Mouse (Mus musculus) left cerebral cortex, adult 11 months (tissue): Measurements from ENCODE around the gene Ddx11.
A peak's percentile ranks its signal among the peaks of the same experiment; 100 is the strongest.

Source experiments
- DNase-seq: peaks from one replicate; pipeline ENCODE4 v3.0.0; 2022; ENCODE audit warnings: low spot score

Ddx11 gene

DNA sequence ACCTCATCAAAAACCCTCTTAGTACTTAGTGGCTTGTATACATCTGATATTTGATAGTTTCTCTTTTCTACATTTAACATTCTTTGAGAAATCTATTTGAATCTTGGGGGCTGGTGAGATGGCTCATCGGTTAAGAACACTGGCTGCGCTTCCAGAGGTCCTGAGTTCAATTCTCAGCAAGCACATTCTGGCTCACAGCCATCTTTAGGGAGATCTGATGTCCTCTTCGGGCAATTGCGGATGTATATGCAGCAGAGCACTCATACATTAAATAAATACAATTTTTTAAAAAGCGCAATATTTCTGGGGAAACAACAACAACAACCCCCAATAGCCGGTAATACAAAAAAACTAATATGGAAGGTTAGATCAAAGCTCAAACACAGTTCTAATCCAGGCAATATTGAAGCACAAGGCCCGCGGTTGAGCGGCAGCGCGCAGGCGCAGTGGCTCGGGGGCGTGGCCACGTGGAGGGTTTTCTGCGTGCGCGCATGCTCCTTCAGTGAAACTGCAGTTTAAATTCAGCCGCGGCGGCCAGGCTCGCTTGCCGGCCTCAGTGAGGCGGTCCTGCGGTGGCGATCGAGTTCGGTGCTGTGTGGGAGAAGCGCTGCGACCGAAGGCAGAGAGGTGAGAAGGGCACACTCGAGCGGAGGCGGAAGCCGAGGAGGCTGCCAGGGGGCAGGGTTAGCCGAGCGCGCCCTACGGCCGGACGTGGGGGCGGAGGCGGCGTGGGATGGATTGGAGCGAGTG is at the start of gene Ddx11:
Gene Ddx11 (plus strand): TSS at position 455 of the 750 bp plus-strand sequence.
- DNase-seq = peak; percentile 84

DNA sequence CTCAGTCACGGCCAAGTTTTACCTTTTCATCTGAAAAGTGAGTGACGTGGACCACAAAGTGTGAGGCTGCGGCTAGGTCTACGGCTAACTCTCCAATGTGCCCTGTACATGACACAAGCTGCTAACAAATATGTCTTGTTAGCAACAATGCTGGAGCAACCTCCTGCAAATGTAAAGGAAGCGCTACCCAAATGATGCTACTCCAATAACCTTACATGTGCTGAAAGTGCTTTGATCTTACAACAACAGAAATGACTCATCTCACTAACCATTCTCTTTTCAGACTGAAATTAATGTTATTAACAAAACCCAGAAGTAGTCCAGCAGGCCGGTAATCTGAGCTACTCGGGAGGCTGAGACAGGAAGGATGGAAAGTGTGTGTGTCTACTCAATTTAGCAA is 49.3 kb upstream of the Ddx11 start:
- DNase-seq = no peak

DNA sequence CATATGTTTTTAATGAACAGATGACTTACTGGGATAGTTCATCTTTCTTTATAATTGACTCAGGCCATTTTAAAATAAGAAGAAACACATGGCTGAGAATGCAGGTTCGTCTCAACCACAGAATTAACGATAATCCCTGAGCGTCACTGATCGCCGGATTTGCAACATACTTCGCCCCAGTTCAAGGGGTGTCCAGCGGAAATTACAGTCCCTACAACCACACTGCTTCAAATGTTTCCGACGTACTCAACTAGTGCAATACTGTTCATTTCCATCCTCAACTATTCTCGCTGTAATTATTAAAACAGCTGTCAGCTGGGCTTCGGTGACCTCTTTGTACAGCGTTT is 47.5 kb upstream of the Ddx11 start:
- no peak for DNase-seq

DNA sequence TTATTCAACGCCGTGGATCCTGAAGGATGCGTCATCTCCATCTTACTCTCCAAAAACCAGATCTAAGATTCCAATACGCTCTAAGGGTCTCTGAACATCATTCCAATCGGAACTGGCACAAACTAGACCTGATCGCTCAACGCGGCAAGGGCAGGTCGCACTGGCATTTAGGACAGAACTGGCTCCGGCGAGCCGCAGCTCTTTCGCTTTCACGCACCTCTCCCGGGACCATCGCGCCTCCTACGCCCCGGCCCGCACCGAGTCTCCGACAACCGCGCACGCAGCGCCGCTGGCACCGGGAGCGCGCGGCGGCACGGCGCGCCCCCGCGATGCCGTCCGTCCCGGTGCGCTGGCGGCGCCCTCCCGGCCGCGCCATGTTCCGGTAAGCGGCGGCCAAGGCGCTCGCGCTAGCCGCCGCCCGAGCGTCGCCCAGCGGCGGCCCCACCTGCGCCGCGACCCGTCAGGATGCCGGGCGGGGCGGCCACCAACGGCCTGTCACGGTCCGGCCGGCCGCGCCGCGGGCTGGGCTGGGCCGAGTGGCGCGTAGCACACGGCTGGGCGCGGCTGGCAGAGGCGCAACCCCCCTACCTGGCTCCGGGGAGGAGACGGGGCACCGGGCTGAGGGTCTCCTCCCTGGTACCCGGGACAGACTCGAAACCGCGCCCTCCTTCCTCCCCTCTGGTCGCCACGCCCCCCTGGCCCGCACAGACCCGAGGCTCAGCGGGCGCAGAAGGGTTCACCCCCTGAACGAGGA is 47.0 kb upstream of the Ddx11 start:
- no peak for DNase-seq

DNA sequence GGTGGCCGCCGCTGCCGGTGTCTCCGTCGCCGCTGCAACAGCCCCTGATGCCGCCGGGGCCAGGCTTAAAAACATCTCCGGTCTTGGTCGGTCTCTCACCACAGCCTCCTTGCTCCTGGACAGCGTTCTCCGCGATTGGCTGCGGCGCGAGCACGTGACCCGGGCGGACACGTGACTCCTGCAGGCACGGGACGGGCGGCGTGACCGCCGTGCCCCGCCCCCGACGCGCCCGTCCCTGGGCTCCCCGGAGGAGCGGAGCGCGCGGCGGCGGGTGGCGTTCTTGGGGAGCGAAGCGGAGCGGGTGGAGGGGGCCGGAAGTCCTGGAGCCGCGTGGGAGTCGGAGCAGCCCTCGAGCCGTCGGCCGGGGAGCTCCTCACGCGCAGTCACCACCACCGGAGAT is 46.4 kb upstream of the Ddx11 start, which contains the start of gene Ankrd12:
Gene Ankrd12 (minus strand): TSS at position 156 of the 400 bp plus-strand sequence.
- DNase-seq = peak; percentile 92

DNA sequence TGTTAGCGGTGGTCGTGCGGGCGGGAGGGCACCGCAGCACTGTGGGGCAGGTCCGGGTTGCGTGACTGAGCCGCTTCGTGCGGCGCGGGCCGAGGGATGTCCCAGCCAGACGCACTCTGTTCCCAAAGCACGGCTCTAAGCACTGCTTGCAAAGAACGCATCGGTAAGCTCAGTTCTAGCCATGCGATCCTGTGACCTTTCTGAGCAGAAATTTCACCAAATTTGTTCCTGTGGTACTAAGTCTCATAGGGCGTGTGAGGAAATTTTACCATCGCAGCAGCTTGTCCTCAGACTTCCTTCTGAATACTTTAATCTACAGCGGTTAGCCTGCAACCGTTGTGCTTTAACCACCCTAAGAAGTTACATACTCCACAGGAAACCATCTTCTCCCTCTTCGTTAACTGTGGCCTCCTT is 45.9 kb upstream of the Ddx11 start:
- DNase-seq = no peak

DNA sequence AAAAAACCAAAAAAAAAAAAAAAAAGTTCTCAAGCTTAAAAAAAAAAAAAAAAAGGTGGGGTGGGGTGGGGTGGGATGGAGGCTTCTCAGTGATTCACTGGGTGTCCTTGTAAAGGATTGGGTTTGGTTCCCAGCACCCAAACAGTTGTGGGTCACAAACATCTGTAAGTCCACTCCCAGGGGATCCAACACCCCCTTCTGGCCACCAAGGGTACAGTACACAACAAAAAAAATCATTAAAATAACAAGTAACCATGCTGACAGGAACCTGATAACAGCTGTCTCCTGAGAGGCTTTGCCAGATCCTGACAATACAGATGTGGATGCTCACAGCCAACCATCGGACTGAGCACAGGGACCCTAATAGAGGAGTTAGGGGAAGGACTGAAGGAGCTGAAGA is 38.8 kb upstream of the Ddx11 start:
- no peak for DNase-seq

DNA sequence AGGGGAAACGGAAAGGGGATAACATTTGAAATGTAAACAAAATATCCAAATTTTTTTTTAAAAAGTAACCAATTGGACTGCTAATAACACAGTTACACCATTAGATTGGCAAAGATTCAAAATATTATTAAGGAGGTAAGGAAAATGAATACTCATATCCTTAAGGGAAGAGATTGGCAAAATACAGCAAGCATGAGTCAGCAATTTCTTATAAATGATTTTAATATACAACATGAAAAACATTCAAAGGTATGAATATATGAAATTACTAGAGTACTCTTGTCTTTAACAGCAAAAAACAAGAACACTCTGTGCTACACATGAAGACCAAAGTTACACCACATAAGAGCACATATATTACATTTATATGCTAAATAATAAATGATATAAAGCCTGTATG is 38.3 kb upstream of the Ddx11 start:
- DNase-seq = no peak

DNA sequence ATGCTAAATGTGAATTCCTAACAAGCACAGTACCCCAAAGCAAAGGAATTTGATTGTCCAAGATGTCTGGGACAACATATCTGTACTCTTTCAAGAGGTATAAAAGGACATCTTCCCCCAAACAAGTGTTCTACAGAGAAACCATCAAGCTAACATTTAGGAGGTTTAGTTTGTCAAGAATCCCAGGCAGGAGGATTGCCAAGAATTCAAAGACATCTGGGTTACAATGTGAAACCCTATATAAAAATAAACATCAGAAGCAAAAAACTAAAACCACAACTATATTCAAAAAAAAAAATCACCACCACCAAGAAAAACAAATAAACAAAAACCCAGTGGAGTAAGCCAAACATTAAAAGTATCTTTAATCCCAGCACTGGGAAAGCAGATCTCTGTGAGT is 33.1 kb upstream of the Ddx11 start:
- no peak for DNase-seq

DNA sequence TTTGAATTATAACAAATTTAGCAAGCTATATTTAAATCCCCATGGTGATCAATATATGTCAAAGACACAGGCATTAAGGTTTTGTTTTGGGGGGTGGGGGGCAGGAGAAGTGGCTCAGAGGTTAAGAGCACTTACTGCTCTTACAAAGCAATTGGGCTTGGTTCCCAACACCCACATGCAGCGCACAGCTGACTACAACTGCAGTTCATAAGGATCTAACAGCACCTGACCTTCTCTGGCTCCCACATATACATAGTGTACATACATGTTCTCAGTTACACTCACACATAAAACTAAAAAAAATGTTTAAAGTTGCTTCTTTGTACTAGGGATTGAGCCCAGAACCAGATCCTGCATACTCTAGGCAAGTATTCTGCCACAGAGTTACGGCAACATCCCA is 31.9 kb upstream of the Ddx11 start:
- DNase-seq = no peak

DNA sequence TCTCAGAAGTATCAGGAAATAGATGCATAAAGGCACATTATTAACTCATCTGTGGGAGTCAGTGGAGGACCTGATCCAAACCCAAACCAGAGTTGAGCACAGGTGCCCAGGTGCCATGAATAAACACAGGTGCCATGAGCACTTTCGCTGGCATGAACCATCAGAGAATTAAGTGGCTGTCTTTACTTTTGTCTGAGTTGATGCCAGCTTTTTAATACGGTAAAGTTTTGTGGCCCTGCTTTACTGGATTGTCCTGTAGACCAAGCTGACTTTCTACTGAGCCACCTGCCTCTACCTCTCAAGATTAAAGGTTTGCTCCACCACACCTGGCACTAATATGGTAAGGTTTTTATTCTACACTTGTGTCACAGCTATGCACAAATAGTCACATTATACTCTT is 31.3 kb upstream of the Ddx11 start:
- DNase-seq = no peak

DNA sequence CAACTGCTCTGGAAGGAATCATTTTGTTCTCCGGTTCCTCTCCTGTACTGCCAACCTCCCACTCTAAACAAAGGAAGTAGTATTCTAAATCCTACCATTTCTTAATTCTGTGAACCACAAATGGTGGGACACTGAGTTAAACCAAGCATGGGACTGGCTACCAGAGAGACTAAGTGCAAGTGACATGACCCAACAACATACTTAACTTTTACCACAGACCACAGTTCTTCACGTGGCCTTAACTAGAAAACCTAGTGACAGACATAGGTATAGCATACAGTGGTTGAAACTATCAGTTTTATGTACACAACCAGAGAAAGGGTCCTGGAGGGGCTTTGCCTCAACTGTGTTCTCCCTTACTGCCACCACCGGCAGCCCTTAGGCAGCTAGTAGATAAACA is 30.7 kb upstream of the Ddx11 start:
- no peak for DNase-seq

DNA sequence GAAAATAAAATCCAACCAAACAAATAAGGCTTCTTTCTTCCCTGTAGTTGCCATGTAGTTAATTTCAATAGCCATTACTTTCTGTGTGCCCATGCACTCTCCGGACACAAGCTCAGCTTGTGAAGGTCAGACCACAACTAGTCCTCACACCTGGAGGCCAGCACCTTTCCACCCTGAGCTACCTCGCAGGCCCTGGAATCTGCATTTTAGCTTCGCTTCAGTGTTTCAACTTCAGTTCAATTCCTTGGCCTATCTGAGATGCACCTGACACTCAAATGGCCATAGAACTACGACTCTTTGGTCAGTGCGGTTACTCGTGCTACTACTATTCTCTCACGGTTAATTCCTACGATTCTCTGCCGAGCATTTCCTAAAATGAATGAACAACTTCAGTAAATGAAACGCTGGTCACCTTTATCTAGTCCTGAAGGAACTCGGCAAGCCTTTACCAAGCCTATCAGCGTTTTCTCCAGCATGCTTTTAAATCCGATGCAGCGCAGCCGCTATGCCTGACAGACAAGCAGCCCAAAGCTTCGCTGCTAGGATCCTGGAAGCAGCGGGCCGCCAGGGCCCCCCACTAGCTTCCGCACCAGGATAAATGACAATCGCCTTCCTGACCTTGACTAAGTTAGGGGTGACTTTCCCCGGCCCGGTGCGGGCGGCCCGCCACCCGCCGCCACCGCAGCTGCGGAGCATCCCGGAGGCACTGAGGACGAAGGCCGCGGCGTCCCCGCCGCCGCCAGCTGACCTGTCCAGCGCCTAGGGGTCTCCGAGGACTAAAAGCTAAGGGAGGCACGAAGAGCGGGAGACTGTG is 22.5 kb upstream of the Ddx11 start:
- DNase-seq = no peak

DNA sequence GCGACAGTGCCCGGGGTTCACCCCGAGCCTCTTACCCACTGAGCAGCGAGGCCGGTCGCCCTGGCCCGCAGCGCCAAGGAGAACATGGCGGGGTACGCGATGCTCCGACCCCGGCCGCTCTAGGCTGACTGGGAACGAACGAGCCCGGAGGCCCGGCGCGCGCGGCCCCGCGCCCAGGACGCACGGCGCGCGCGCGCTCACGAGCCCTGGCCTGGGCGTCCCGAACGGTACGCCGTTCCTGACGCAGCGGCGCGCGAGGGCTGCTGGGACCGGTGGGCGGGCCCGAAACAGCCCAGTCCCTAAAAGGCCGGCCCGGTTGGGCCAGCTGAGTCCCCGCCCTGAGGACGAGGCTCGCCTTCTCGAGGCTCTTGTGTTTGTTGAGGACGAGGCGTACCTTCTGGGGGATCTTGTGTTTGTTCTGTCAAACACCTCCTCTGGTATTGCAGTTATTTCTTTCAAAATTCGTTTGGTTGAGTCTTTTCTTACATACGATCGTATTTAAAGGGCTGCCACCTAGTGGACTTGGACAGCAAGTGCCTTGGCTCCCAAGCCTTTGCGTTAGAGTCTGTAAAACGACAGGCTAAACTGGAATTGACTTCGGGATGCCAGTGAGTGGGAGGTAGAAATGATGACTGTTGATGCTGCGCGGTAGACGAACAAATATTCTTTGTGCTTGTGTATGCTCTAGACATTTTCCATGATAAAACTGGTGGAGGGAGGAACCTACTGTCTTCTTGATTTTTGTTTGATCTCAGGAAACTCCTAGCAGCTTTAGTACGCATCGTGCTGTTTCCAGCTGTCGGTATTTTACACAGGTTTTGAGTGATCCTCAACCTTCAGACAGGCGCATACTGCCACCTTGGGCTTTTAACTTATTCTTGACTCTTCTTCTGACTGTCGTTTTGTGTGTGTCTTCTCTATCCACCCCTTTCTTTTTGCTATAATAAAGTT is 21.7 kb upstream of the Ddx11 start, which contains the start of gene Ndufv2:
Gene Ndufv2 (minus strand): TSS at position 180 of the 951 bp plus-strand sequence.
- peak; percentile 81 for DNase-seq

DNA sequence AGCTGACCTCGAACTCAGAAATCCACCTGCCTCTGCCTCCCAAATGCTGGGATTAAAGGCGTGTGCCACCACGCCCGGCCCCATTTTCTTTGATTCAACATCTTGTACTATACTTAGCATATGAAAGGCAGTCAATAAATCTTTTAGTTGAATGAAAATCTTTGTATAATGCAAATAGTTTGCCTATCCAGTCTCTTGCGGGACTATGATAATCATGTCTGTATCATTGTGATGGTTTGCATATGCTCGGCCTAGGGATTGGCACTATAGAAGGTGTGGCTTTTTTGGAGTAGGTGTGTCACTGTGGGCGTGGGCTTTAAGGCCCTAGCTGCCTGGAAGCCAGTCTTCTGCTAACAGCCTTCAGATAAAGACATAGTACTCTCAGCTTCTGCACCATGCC is 19.2 kb upstream of the Ddx11 start:
- no peak for DNase-seq

DNA sequence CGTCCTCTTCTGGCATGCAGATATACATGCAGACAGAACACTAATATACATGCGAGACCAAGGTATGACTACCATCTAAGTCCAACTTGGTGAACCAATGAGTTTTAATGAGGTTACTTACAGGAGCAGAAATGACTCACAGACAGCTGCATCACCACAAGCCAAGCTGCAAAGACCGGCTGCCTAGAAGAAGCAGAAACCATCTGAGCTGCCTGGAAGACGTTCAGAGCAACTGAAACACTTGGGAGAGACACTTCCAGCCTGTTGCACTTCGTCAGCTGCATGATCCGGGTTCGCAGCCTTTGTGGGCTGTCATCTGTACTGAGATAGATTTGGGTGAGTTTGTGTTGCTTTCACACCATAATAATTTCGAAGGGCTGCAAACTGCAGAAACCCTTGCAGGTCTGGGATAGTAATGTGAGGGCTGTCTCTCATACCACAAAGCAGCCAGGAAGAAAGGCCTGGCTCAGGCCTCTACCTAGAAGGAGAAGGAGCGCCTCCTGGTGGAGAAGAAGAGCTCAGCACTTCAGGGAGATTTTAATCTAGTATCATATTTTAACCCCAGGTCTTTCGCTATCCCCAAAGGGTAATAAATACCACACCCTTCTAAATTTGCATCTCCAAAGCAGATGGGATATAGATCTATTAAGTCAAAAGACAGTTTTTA is 16.6 kb upstream of the Ddx11 start:
- no peak for DNase-seq

DNA sequence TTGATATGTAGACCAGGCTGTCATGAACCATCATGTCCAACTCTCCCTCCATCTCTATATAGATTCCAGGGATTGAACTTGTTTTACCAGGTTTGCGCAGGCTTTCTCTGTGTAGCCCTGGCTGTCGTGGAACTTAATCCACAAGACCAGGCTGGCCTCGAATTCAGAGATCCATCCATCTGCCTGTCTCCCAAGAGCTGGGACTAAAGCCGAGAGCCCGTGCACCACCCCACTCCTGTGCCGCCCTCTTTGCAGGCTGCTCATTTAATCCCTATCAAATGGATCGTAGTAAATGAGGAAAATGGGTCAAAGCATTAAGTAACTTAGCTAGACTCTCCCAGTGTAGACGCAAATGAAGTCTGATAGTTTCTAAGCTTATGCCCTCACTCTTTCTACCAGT is 15.9 kb upstream of the Ddx11 start:
- no peak for DNase-seq

DNA sequence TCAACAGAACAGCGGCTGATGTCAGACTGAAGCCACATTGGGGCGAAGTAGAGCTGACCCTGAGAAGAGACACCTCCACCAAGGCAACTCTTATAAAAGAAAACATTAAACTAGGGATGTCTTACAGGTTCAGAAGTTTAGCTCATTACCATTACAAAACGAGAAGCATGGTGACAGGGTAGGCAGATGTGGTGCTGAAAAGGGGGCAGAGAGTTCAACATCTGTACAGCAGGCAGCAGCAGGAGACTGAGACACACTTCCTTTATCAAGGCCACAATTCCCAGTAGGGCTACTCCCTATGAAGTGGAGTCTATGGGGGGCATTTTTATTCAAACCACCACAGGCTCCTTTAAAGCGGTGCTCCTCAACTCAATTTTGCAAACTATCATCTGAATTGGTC is 15.1 kb upstream of the Ddx11 start:
- no peak for DNase-seq

DNA sequence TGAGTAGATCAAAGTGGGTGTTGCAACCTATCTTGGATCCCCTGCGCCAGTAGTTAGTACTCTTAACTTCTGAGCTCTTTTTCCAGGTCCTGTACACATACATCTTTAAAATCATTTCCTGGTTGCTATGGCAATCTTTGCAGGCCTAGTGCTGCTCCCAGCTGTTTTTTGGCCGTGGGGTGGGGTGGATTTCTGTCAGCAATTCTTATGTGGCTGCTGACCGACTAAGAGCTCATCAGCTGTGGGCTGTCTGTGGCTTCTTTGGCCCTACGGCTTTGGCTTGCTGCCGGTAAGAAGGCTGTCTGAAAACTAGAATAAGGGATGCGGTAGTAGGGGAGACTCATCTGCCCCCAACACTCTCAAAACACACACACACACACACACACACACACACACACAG is 12.6 kb upstream of the Ddx11 start:
- no peak for DNase-seq

DNA sequence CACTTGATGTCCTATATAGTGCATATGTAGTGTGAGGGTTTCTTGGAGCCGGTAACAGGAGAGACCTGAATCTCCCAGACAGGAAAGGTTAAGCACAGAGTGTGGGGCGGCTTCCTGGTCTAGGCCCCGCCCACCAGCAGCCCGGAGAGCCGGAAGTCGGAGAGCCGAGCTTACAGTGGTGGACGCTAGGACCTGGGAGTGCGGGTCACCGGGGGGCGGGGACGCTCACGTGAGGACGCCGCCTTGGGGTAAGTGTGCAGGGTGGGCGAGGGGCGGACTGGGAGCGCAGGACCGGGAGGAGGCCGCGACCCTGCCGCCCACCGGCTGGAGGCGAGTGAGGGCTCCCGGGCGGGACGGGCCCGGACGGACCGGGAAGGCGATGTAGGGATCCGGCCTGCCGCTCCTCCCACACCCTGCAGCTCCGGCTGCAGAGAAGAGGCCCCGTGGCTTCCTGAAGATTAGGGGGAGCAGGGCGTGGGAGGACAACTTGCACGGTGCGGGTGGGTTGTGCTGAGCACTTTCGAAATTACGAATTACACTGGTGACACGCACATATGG is 11.8 kb upstream of the Ddx11 start, which contains the start of gene Washc1:
Gene Washc1 (plus strand): TSS at position 144 of the 558 bp plus-strand sequence.
- DNase-seq = peak; percentile 80

DNA sequence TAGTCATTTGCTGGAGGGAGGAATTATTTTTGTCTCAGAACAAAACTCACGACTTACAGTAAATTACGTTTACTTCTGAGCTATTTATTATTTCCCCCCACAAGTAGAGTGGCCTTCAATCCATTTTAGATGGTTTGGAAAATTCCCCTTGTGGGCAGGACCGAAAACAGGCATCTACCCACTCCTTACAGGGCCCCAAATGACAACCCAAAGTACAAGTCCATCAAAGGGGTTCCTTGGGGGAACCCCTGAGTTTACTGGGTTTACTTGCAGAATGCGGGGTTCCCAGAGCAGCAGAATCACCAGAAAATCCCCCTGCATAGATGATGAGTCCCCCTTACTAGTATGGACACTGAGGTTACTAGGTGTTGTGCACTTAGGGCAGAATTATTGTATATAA is 11.2 kb upstream of the Ddx11 start:
- DNase-seq = no peak
